Mouse (Mus musculus) forebrain, embryonic 12.5 days (tissue): ENCODE measurements around the gene Ggt6. TPM values are rescaled to one million over a fixed set of nuclear protein-coding genes. Genes with fewer than 3 reads are reported as not detected.
"Not testable (repeated sequence)": the region's sequence is repeated elsewhere in the genome, so short reads cannot be mapped to it uniquely, and the experiment has no call there.

Experiments used
- ATAC-seq: fragments of 200-750 bp; cut with Nextera tagmentation; 2 replicates; pipeline ENCODE4 v1.8.0; 2017; ENCODE audit warnings: moderate TSS enrichment; ENCODE audit not compliant: low FRiP score
- H3K27ac ChIP-seq: fragments of 300-500 bp; sonication (generic); 2 replicates; pipeline ENCODE4 v1.5.1; 2016; ENCODE audit warnings: mild to moderate bottlenecking
- H3K27me3 ChIP-seq: fragments of 300-500 bp; sonication (generic); 2 replicates; pipeline ENCODE4 v1.6.1; 2016; ENCODE audit warnings: mild to moderate bottlenecking
- H3K36me3 ChIP-seq: fragments of 300-500 bp; sonication (generic); replicated peaks from 2 replicates; pipeline ENCODE4 v1.6.1; 2016; ENCODE audit warnings: mild to moderate bottlenecking
- H3K4me1 ChIP-seq: fragments of 300-500 bp; sonication (generic); 2 replicates; pipeline ENCODE4 v1.6.1; 2016
- H3K4me2 ChIP-seq: fragments of 300-500 bp; sonication (generic); 2 replicates; pipeline ENCODE4 v1.6.1; 2016; ENCODE audit warnings: mild to moderate bottlenecking, moderate library complexity
- H3K4me3 ChIP-seq: fragments of 300-500 bp; sonication (generic); replicated peaks from 2 replicates; pipeline ENCODE4 v1.5.1; 2016; ENCODE audit warnings: mild to moderate bottlenecking
- H3K9ac ChIP-seq: fragments of 300-500 bp; sonication (generic); 2 replicates; pipeline ENCODE4 v1.6.1; 2016; ENCODE audit warnings: mild to moderate bottlenecking
- H3K9me3 ChIP-seq: fragments of 300-500 bp; sonication (generic); 2 replicates; pipeline ENCODE4 v1.6.1; 2016
- WGBS: fragments of 180-500 bp; shearing (Covaris S2); methylation state at CpG from one replicate; pipeline ENCODE4 v1.1.7; 2016; 5-methylcytosine and 5-hydroxymethylcytosine counted together
- polyA plus RNA-seq: library from polyadenylated mRNA; unstranded; fragments of >200 nt; fragmentation: Nextera tagmentation; extraction: Ambion mirVana; gene quantifications from 2 replicates; pipeline ENCODE4 v1.2.1, GENCODE M21; 2016

The Ggt6 gene
- polyA plus RNA-seq, 1 experiment from 2014 or later = not detected

- Histone ChIP-seq H3K27me3 (no peaks in the 10 kb centered on the region), H3K4me3 (no peak overlapping the region), H3K9ac (no peak overlapping the region), H3K27ac (no peak overlapping the region), H3K4me1 (no peaks in the 10 kb centered on the region), H3K36me3 (no peaks in the 10 kb centered on the region), H3K9me3 (no peaks in the 10 kb centered on the region), H3K4me2 (peak overlapping the region; percentile 13; the same call in 1 of the 2 replicates)
- 3% methylated on average over 5 of the region's 5 CpGs for WGBS
- no peak for ATAC-seq
Observed at GRCm38 (mm10) chr11:72428694-72429093, 6.6 kb upstream of the Ggt6 start.

- H3K27me3 ChIP-seq = no peaks in the 10 kb centered on the region
- peak overlapping the region; percentile 31; the same call in 1 of the 2 replicates for H3K4me2 ChIP-seq
- no peak overlapping the region; the same call in 1 of the 2 replicates for H3K4me3 ChIP-seq
- no peaks in the 10 kb centered on the region for H3K4me1 ChIP-seq
- WGBS = 40% methylated on average over 7 of the region's 7 CpGs
- no peak overlapping the region for H3K27ac ChIP-seq
- no peaks in the 10 kb centered on the region for H3K9me3 ChIP-seq
- no peaks in the 10 kb centered on the region for H3K36me3 ChIP-seq
- peak; percentile 51; the same call in 1 of the 2 replicates for ATAC-seq
- no peak overlapping the region for H3K9ac ChIP-seq
Observed at GRCm38 (mm10) chr11:72429288-72429690, 6.0 kb upstream of the Ggt6 start.

GRCm38 (mm10) chr11:72430311-72431068 lies 4.8 kb upstream of the Ggt6 start:
- not testable (repeated sequence) for H3K4me3 ChIP-seq, H3K9me3 ChIP-seq, ATAC-seq, H3K27ac ChIP-seq, H3K4me1 ChIP-seq, H3K4me2 ChIP-seq, H3K36me3 ChIP-seq, H3K9ac ChIP-seq, H3K27me3 ChIP-seq
- WGBS = 59% methylated on average over 9 of the region's 9 CpGs

- no peak overlapping the region for H3K4me3 ChIP-seq
- no peaks in the 10 kb centered on the region; the same call in 1 of the 2 replicates for H3K27me3 ChIP-seq
- no peak for ATAC-seq
- H3K4me2 ChIP-seq = no peak overlapping the region
- no peak overlapping the region for H3K27ac ChIP-seq
- no peaks in the 10 kb centered on the region for H3K36me3 ChIP-seq
- 50% methylated on average over 2 of the region's 2 CpGs for WGBS
- H3K4me1 ChIP-seq = peaks cover 3% of the 10 kb centered on the region; the same call in 1 of the 2 replicates
- no peaks in the 10 kb centered on the region for H3K9me3 ChIP-seq
- H3K9ac ChIP-seq = no peak overlapping the region
Observed at GRCm38 (mm10) chr11:72435694-72436045, 344 bp downstream of the Ggt6 start.

GRCm38 (mm10) chr11:72436271-72436670 lies 945 bp downstream of the Ggt6 start:
- Histone ChIP-seq H3K9me3 (no peaks in the 10 kb centered on the region), H3K27me3 (no peaks in the 10 kb centered on the region; the same call in 1 of the 2 replicates), H3K4me3 (no peak overlapping the region), H3K27ac (no peak overlapping the region), H3K36me3 (no peaks in the 10 kb centered on the region), H3K9ac (no peak overlapping the region), H3K4me2 (no peak overlapping the region), H3K4me1 (peaks cover 3% of the 10 kb centered on the region; the same call in 1 of the 2 replicates)
- no peak for ATAC-seq
- 72% methylated on average over 5 of the region's 5 CpGs for WGBS

- ATAC-seq = no peak
- Histone ChIP-seq H3K36me3 (no peaks in the 10 kb centered on the region), H3K9ac (no peak overlapping the region), H3K27me3 (no peaks in the 10 kb centered on the region; the same call in 1 of the 2 replicates), H3K4me2 (no peak overlapping the region), H3K4me3 (no peak overlapping the region), H3K9me3 (no peaks in the 10 kb centered on the region), H3K27ac (no peak overlapping the region), H3K4me1 (peaks cover 8% of the 10 kb centered on the region)
- WGBS = 80% methylated on average over 16 of the region's 16 CpGs
Observed at GRCm38 (mm10) chr11:72436756-72437650, 1.7 kb downstream of the Ggt6 start.

GRCm38 (mm10) chr11:72438411-72438810 lies 3.1 kb downstream of the Ggt6 start:
- H3K27ac ChIP-seq = no peak overlapping the region
- H3K36me3 ChIP-seq = peaks cover 12% of the 10 kb centered on the region
- 76% methylated on average over 4 of the region's 4 CpGs for WGBS
- no peaks in the 10 kb centered on the region; the same call in 1 of the 2 replicates for H3K27me3 ChIP-seq
- H3K4me3 ChIP-seq = no peak overlapping the region
- H3K9ac ChIP-seq = no peak overlapping the region
- H3K4me2 ChIP-seq = no peak overlapping the region
- peaks cover 15% of the 10 kb centered on the region for H3K4me1 ChIP-seq
- H3K9me3 ChIP-seq = no peaks in the 10 kb centered on the region
- no peak for ATAC-seq

- not testable (repeated sequence) for H3K9me3 ChIP-seq, ATAC-seq, H3K27me3 ChIP-seq
- H3K4me1 ChIP-seq = peaks cover 14% of the 10 kb centered on the region
- H3K27ac ChIP-seq = peak overlapping the region; percentile 93
- WGBS = 52% methylated on average over 6 of the region's 6 CpGs
- H3K36me3 ChIP-seq = peaks cover 33% of the 10 kb centered on the region
- H3K4me3 ChIP-seq = peak overlapping the region; percentile 83
- peak overlapping the region; percentile 92 for H3K4me2 ChIP-seq
- H3K9ac ChIP-seq = peak overlapping the region; percentile 80
Observed at GRCm38 (mm10) chr11:72440597-72440964, 5.3 kb downstream of the Ggt6 start.

- Histone ChIP-seq H3K27me3 (no peaks in the 10 kb centered on the region), H3K9ac (peak within 1 kb of the TSS; percentile 80), H3K27ac (peak within 1 kb of the TSS; percentile 93), H3K36me3 (peaks cover 39% of the 10 kb centered on the region), H3K4me3 (peak within 1 kb of the TSS; percentile 83), H3K4me1 (peaks cover 12% of the 10 kb centered on the region), H3K4me2 (peak within 1 kb of the TSS; percentile 92), H3K9me3 (no peaks in the 10 kb centered on the region)
- ATAC-seq = peak; percentile 95
- WGBS = under 1% methylated on average over 46 of the region's 46 CpGs
Observed at GRCm38 (mm10) chr11:72440965-72441664, 5.8 kb downstream of the Ggt6 start, which contains the start of gene Mybbp1a. Gene Mybbp1a, plus strand, starts transcription at chr11:72441355.

- no peaks in the 10 kb centered on the region for H3K27me3 ChIP-seq
- peaks cover 93% of the 10 kb centered on the region for H3K36me3 ChIP-seq
- H3K4me1 ChIP-seq = peaks cover 12% of the 10 kb centered on the region
- WGBS = 86% methylated on average over 6 of the region's 6 CpGs
- no peak overlapping the region for H3K9ac ChIP-seq
- ATAC-seq = no peak
- H3K9me3 ChIP-seq = no peaks in the 10 kb centered on the region
- H3K27ac ChIP-seq = no peak overlapping the region
- no peak overlapping the region for H3K4me2 ChIP-seq
- no peak overlapping the region for H3K4me3 ChIP-seq
Observed at GRCm38 (mm10) chr11:72446311-72447105, 11.2 kb downstream of the Ggt6 start.

GRCm38 (mm10) chr11:72447475-72447874 lies 12.1 kb downstream of the Ggt6 start:
- no peak overlapping the region for H3K4me2 ChIP-seq
- no peaks in the 10 kb centered on the region for H3K9me3 ChIP-seq
- WGBS = 90% methylated on average over 8 of the region's 8 CpGs
- H3K27ac ChIP-seq = no peak overlapping the region
- no peak for ATAC-seq
- H3K27me3 ChIP-seq = no peaks in the 10 kb centered on the region
- H3K9ac ChIP-seq = no peak overlapping the region
- peaks cover 2% of the 10 kb centered on the region for H3K4me1 ChIP-seq
- H3K36me3 ChIP-seq = peaks cover 100% of the 10 kb centered on the region
- H3K4me3 ChIP-seq = no peak overlapping the region
